Comparison of ENCODE assay signal across 30 mouse cellular contexts in the genomic region with DNA sequence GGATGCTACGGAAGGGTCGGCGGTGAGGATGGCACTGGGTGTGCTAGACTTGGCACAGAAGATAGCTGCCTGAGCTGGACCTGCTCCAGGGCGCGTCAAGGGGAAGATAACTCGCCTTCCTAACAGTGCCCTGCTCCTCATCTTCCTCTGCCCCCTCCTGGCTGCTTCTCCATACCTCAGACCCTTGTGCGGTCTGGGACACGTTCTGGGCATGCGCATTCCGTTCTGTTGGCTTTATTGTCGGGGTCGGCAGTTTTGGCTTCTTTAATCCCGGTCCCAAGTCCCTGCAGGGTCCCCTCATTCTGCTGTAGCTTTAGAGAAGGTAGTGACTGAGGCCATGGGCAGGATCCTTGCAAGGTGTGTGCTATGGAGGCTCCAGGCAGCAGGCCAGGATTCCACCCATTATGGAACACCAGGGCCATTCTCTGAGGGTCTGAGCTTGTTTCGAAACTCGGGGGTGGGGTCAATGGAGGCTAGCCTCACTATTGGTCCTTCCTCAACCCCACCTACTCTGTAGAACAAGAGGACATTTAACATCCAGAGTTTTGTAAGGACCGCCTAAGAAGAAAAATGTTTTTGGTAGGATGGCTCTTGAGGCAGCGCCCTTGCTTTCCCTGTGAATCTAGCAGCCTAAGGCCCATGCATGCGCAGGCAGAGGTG. TPM values are rescaled to one million over a fixed set of nuclear protein-coding genes. Genes with fewer than 3 reads are reported as not detected.
DNase-seq lines count a peak whose midpoint lies in the region; ATAC-seq lines count a peak whose summit lies in the region.
"Had no signal": no experiment of that assay in that cellular context is flagged by ENCODE, and none has a peak within 500 bp of the region (broad histone marks: within the 10 kb centered on the region; RNA-seq: fewer than 3 reads in every experiment).

No protein-coding gene starts in this region.

- H3K4me2 ChIP-seq in limb, embryonic 15.5 days, result no peak overlapping the region
- H3K4me2 ChIP-seq in embryonic facial prominence, embryonic 13.5 days, result peak overlapping the region; percentile 12; the same call in 1 of the 2 replicates
- H3K4me2 ChIP-seq in stomach, embryonic 15.5 days, result peak overlapping the region; percentile 31
- no peak overlapping the region for H3K4me2 ChIP-seq in hindbrain, embryonic 14.5 days (replicated peaks)
- H3K4me2 ChIP-seq: forebrain, embryonic 12.5 days; heart, embryonic 12.5 days; hindbrain, embryonic 13.5 days; liver, embryonic 13.5 days; neural tube, embryonic 15.5 days had no signal

- WGBS in limb, embryonic 15.5 days, result 89% methylated on average over 18 of the region's 18 CpGs
- 94% methylated on average over 18 of the region's 18 CpGs for WGBS in limb, embryonic 10.5 days
- 90% methylated on average over 18 of the region's 18 CpGs for WGBS in embryonic facial prominence, embryonic 13.5 days
- 89% methylated on average over 18 of the region's 18 CpGs for WGBS in stomach, embryonic 15.5 days
- WGBS in hindbrain, embryonic 14.5 days, result 96% methylated on average over 18 of the region's 18 CpGs

- DNase-seq in limb, embryonic 10.5 days (ENCODE audit: low spot score), result no peak
- peak; percentile 68 for DNase-seq in ES-CJ7 (ENCODE audit: low read depth, low spot score)
- DNase-seq in frontal cortex, adult 2 months (ENCODE audit: extremely low spot score in 1 of 2, low spot score in 1 of 2), result no peak
- no peak for DNase-seq in adrenal gland, postnatal 10 days
- DNase-seq in hindbrain, embryonic 14.5 days (ENCODE audit: low spot score), result no peak
- DNase-seq: adrenal gland, adult 2 months; cerebellum, adult 8-10 months; cerebellum, postnatal 25 days; gastrocnemius, postnatal 14 days; heart, adult 11 months; heart, postnatal 4 days; kidney, adult 18-20 months; kidney, postnatal 4 days; liver, embryonic 13.5 days; lung, adult 18-20 months; lung, postnatal 4 days; midbrain, embryonic 14.5 days; right cerebral cortex, postnatal 4 days; thymus, postnatal 4 days had no signal

- H3K27me3 ChIP-seq in limb, embryonic 15.5 days, result no peaks in the 10 kb centered on the region
- no peaks in the 10 kb centered on the region for H3K27me3 ChIP-seq in limb, embryonic 10.5 days (ENCODE audit: low read depth, poor library complexity, severe bottlenecking)
- no peaks in the 10 kb centered on the region for H3K27me3 ChIP-seq in embryonic facial prominence, embryonic 13.5 days
- no peaks in the 10 kb centered on the region for H3K27me3 ChIP-seq in stomach, embryonic 15.5 days (replicated peaks)
- H3K27me3 ChIP-seq in hindbrain, embryonic 14.5 days (ENCODE audit: control insufficient read depth, insufficient read depth, low read length), result no peaks in the 10 kb centered on the region
- H3K27me3 ChIP-seq: forebrain, embryonic 12.5 days; heart, embryonic 12.5 days; hindbrain, embryonic 13.5 days; neural tube, embryonic 15.5 days; Patski had no signal

- H3K36me3 ChIP-seq in limb, embryonic 15.5 days, result peaks cover 25% of the 10 kb centered on the region
- peaks cover 81% of the 10 kb centered on the region for H3K36me3 ChIP-seq in limb, embryonic 10.5 days
- H3K36me3 ChIP-seq in embryonic facial prominence, embryonic 13.5 days, result peaks cover 70% of the 10 kb centered on the region
- H3K36me3 ChIP-seq in stomach, embryonic 15.5 days, result peaks cover 28% of the 10 kb centered on the region
- H3K36me3 ChIP-seq in hindbrain, embryonic 14.5 days (replicated peaks; ENCODE audit: control insufficient read depth, insufficient read depth), result no peaks in the 10 kb centered on the region
- H3K36me3 ChIP-seq: neural tube, embryonic 15.5 days had no signal

- peaks cover 41% of the 10 kb centered on the region for H3K4me1 ChIP-seq in limb, embryonic 15.5 days
- peaks cover 21% of the 10 kb centered on the region for H3K4me1 ChIP-seq in limb, embryonic 10.5 days
- H3K4me1 ChIP-seq in embryonic facial prominence, embryonic 13.5 days, result peaks cover 43% of the 10 kb centered on the region
- peaks cover 26% of the 10 kb centered on the region for H3K4me1 ChIP-seq in stomach, embryonic 15.5 days
- peaks cover 20% of the 10 kb centered on the region for H3K4me1 ChIP-seq in hindbrain, embryonic 14.5 days (replicated peaks; ENCODE audit: control insufficient read depth, insufficient read depth, low read length)

- no peak overlapping the region for H3K9ac ChIP-seq in limb, embryonic 15.5 days
- H3K9ac ChIP-seq in embryonic facial prominence, embryonic 13.5 days, result 0 out of 2 replicates have a peak overlapping the region, but pooled peaks have one; percentile 12
- no peak overlapping the region for H3K9ac ChIP-seq in stomach, embryonic 15.5 days
- no peak overlapping the region for H3K9ac ChIP-seq in hindbrain, embryonic 14.5 days
- H3K9ac ChIP-seq: forebrain, embryonic 12.5 days; heart, embryonic 12.5 days; hindbrain, embryonic 13.5 days; liver, embryonic 13.5 days; neural tube, embryonic 15.5 days had no signal

- H3K27ac ChIP-seq in limb, embryonic 15.5 days, result 0 out of 2 replicates have a peak overlapping the region, but pooled peaks have one; percentile 39
- no peak overlapping the region for H3K27ac ChIP-seq in limb, embryonic 10.5 days
- H3K27ac ChIP-seq in embryonic facial prominence, embryonic 13.5 days, result peak overlapping the region; percentile 52
- peak overlapping the region; percentile 73 for H3K27ac ChIP-seq in stomach, embryonic 15.5 days
- no peak overlapping the region for H3K27ac ChIP-seq in hindbrain, embryonic 14.5 days
- H3K27ac ChIP-seq: forebrain, embryonic 12.5 days; hindbrain, embryonic 13.5 days; liver, embryonic 13.5 days; neural tube, embryonic 15.5 days had no signal

- no peaks in the 10 kb centered on the region for H3K9me3 ChIP-seq in limb, embryonic 15.5 days
- H3K9me3 ChIP-seq in limb, embryonic 10.5 days (replicated peaks), result peaks cover 10% of the 10 kb centered on the region
- H3K9me3 ChIP-seq in embryonic facial prominence, embryonic 13.5 days, result peaks cover 7% of the 10 kb centered on the region
- no peaks in the 10 kb centered on the region for H3K9me3 ChIP-seq in stomach, embryonic 15.5 days
- H3K9me3 ChIP-seq in hindbrain, embryonic 14.5 days (ENCODE audit: control insufficient read depth, low read length), result peaks cover 9% of the 10 kb centered on the region
- H3K9me3 ChIP-seq: neural tube, embryonic 15.5 days had no signal

- no peak overlapping the region for H3K4me3 ChIP-seq in limb, embryonic 15.5 days
- H3K4me3 ChIP-seq in limb, embryonic 10.5 days, result no peak overlapping the region
- H3K4me3 ChIP-seq in embryonic facial prominence, embryonic 13.5 days, result 0 out of 2 replicates have a peak overlapping the region, but pooled peaks have one; percentile 12
- no peak overlapping the region for H3K4me3 ChIP-seq in stomach, embryonic 15.5 days (replicated peaks)
- no peak overlapping the region for H3K4me3 ChIP-seq in hindbrain, embryonic 14.5 days (replicated peaks; ENCODE audit: low read length)
- H3K4me3 ChIP-seq: forebrain, embryonic 12.5 days; heart, embryonic 12.5 days; hindbrain, embryonic 13.5 days; liver, embryonic 13.5 days; neural tube, embryonic 15.5 days had no signal

- no peak for ATAC-seq in limb, embryonic 15.5 days (ENCODE audit: insufficient number of reproducible peaks, low FRiP score, low TSS enrichment, low read depth)
- no peak for ATAC-seq in embryonic facial prominence, embryonic 13.5 days (ENCODE audit: insufficient number of reproducible peaks, insufficient read depth, low FRiP score, low TSS enrichment, low read depth)
- no peak for ATAC-seq in stomach, embryonic 15.5 days (ENCODE audit: insufficient read depth, low FRiP score, low read depth)
- no peak for ATAC-seq in hindbrain, embryonic 14.5 days (ENCODE audit: low FRiP score)
- ATAC-seq: activated CD4-positive, CD25-positive, alpha-beta regulatory T cell, adult 4 months; lung, postnatal 0 days; Patski had no signal

RNA-seq across cellular contexts. Expression of gene Fbln1, which starts 5.5 kb away (rescaled TPM):
- 258 and 267 TPM in 2 replicates for polyA plus RNA-seq in limb, embryonic 15.5 days (2015; fragmentation: Nextera tagmentation; extraction: Ambion mirVana)
- 258 and 261 TPM in 2 replicates for polyA plus RNA-seq in limb, embryonic 10.5 days (2016; fragmentation: Nextera tagmentation; extraction: Ambion mirVana)
- polyA plus RNA-seq in embryonic facial prominence, embryonic 13.5 days (2015; fragmentation: Nextera tagmentation; extraction: Ambion mirVana), result 226 and 238 TPM in 2 replicates
- 209 and 235 TPM in 2 replicates for polyA plus RNA-seq in stomach, embryonic 15.5 days (2015; fragmentation: Nextera tagmentation; extraction: Ambion mirVana)
- 10.6 and 11.9 TPM in 2 replicates for polyA plus RNA-seq in frontal cortex, adult 2 months (2012; rRNA removed)
- 10 to 100 TPM; 44.1 to 46.3 TPM for total RNA-seq in adrenal gland, postnatal 10 days (2021)
- 51.0 and 54.2 TPM in 2 replicates for polyA plus RNA-seq in hindbrain, embryonic 14.5 days (2014; fragmentation: Nextera tagmentation; extraction: Ambion mirVana)
- total RNA-seq: MEL had no signal

Comparison
In these comparisons a context has a peak if more than half of its experiments do, and no peak if none do; other contexts are left out.
1. H3K27ac ChIP-seq: peak in limb, embryonic 15.5 days (single experiment), embryonic facial prominence, embryonic 13.5 days (single experiment) and stomach, embryonic 15.5 days (single experiment); none in limb, embryonic 10.5 days (single experiment) and hindbrain, embryonic 14.5 days (single experiment).
2. H3K4me2 ChIP-seq: peak in embryonic facial prominence, embryonic 13.5 days (single experiment) and stomach, embryonic 15.5 days (single experiment); none in limb, embryonic 15.5 days (single experiment) and hindbrain, embryonic 14.5 days (single experiment).